Mouse (Mus musculus) neural tube, embryonic 13.5 days (tissue): ENCODE measurements around the gene Ccdc113. TPM values are rescaled to one million over a fixed set of nuclear protein-coding genes. Genes with fewer than 3 reads are reported as not detected.
A peak's percentile ranks its signal among the peaks of the same experiment; 100 is the strongest.
"Not testable (repeated sequence)": the region's sequence is repeated elsewhere in the genome, so short reads cannot be mapped to it uniquely, and the experiment has no call there.

Experiments used
- ATAC-seq: fragments of 200-750 bp; cut with Nextera tagmentation; 2 replicates; pipeline ENCODE4 v1.8.0; 2017; ENCODE audit warnings: low read depth, mild to moderate bottlenecking, moderate TSS enrichment, moderate library complexity
- H3K27ac ChIP-seq: fragments of 300-500 bp; sonication (generic); replicated peaks from 2 replicates; pipeline ENCODE4 v1.5.1; 2015; ENCODE audit warnings: moderate library complexity, mild to moderate bottlenecking, inconsistent platforms
- H3K27me3 ChIP-seq: fragments of 300-500 bp; sonication (generic); 2 replicates; pipeline ENCODE4 v1.6.1; 2015; ENCODE audit warnings: mild to moderate bottlenecking, inconsistent platforms
- H3K36me3 ChIP-seq: fragments of 300-500 bp; sonication (generic); 2 replicates; pipeline ENCODE4 v1.6.1; 2015; ENCODE audit warnings: mild to moderate bottlenecking, inconsistent platforms
- H3K4me1 ChIP-seq: fragments of 300-500 bp; sonication (generic); replicated peaks from 2 replicates; pipeline ENCODE4 v1.6.1; 2015; ENCODE audit warnings: inconsistent platforms
- H3K4me2 ChIP-seq: fragments of 300-500 bp; sonication (generic); 2 replicates; pipeline ENCODE4 v1.6.1; 2015; ENCODE audit warnings: inconsistent platforms, mild to moderate bottlenecking, moderate library complexity
- H3K4me3 ChIP-seq: fragments of 300-500 bp; sonication (generic); 2 replicates; pipeline ENCODE4 v1.5.1; 2015; ENCODE audit warnings: mild to moderate bottlenecking, inconsistent platforms
- H3K9ac ChIP-seq: fragments of 300-500 bp; sonication (generic); 2 replicates; pipeline ENCODE4 v1.6.1; 2015; ENCODE audit warnings: moderate library complexity, mild to moderate bottlenecking, inconsistent platforms
- H3K9me3 ChIP-seq: fragments of 300-500 bp; sonication (generic); 2 replicates; pipeline ENCODE4 v1.6.1; 2016; ENCODE audit warnings: inconsistent platforms
- WGBS: fragments of 180-500 bp; shearing (Covaris S2); methylation state at CpG from one replicate; pipeline ENCODE4 v1.1.7; 2015; 5-methylcytosine and 5-hydroxymethylcytosine counted together
- polyA plus RNA-seq: library from polyadenylated mRNA; unstranded; fragments of >200 nt; fragmentation: Nextera tagmentation; extraction: Ambion mirVana; gene quantifications from 2 replicates; pipeline ENCODE4 v1.2.1, GENCODE M21; 2015

The Ccdc113 gene
- polyA plus RNA-seq, 1 experiment from 2014 or later: 0.54 TPM

DNA sequence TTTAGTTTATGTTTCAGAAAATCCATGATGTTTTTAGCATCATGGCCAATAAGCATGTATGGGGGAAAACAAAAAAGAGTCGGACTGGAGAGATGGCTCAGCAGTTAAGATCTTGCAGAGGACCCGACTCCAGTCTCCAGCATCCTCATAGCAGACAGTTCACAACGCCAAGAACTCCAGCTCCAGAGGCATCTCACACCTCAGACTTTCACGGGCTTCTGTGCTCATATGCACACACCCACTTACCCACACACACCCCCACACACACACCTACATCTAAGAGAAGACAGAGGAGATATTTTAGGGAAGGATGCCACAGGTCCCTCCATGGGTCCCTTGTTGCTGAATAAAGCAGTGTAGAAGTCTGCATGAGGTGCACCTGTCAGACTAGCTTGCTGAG lies 56.7 kb downstream of the Ccdc113 start:
- H3K36me3 ChIP-seq: no peaks in the 10 kb centered on the region
- no peak for ATAC-seq
- H3K27me3 ChIP-seq: no peaks in the 10 kb centered on the region
- H3K4me2 ChIP-seq: no peak overlapping the region
- no peak overlapping the region for H3K9ac ChIP-seq
- H3K9me3 ChIP-seq: no peaks in the 10 kb centered on the region
- 0 out of 2 replicates have a peak, but pooled peaks cover 3% of the 10 kb centered on the region for H3K4me1 ChIP-seq
- no peak overlapping the region for H3K27ac ChIP-seq
- WGBS: 86% methylated on average over 4 of the region's 4 CpGs
- H3K4me3 ChIP-seq: no peak overlapping the region

- no peak for ATAC-seq
- Histone ChIP-seq H3K27me3 (no peaks in the 10 kb centered on the region), H3K4me2 (no peak overlapping the region), H3K4me3 (no peak overlapping the region), H3K27ac (no peak overlapping the region), H3K4me1 (0 out of 2 replicates have a peak, but pooled peaks cover 3% of the 10 kb centered on the region), H3K36me3 (no peaks in the 10 kb centered on the region), H3K9me3 (no peaks in the 10 kb centered on the region), H3K9ac (no peak overlapping the region)
- 85% methylated on average over 12 of the region's 12 CpGs for WGBS
Observed at GRCm38 (mm10) chr8:95592131-95592780, 58.4 kb downstream of the Ccdc113 start.

GRCm38 (mm10) chr8:95593439-95594393 lies 59.8 kb downstream of the Ccdc113 start:
- Histone ChIP-seq H3K27me3 (no peaks in the 10 kb centered on the region), H3K4me3 (no peak overlapping the region), H3K9ac (no peak overlapping the region), H3K27ac (no peak overlapping the region), H3K9me3 (no peaks in the 10 kb centered on the region), H3K4me2 (no peak overlapping the region), H3K4me1 (0 out of 2 replicates have a peak, but pooled peaks cover 3% of the 10 kb centered on the region), H3K36me3 (no peaks in the 10 kb centered on the region)
- no peak for ATAC-seq
- WGBS: 91% methylated on average over 7 of the region's 7 CpGs

- no peak for ATAC-seq
- Histone ChIP-seq H3K4me2 (no peak overlapping the region), H3K36me3 (no peaks in the 10 kb centered on the region), H3K4me1 (no peaks in the 10 kb centered on the region), H3K9me3 (no peaks in the 10 kb centered on the region), H3K4me3 (no peak overlapping the region), H3K9ac (no peak overlapping the region), H3K27ac (no peak overlapping the region), H3K27me3 (no peaks in the 10 kb centered on the region)
- WGBS: 79% methylated on average over 14 of the region's 14 CpGs
Observed at GRCm38 (mm10) chr8:95595131-95595530, 61.2 kb downstream of the Ccdc113 start.

GRCm38 (mm10) chr8:95596841-95597241 lies 63.0 kb downstream of the Ccdc113 start:
- H3K27me3 ChIP-seq: no peaks in the 10 kb centered on the region
- no peak overlapping the region for H3K4me3 ChIP-seq
- H3K36me3 ChIP-seq: no peaks in the 10 kb centered on the region
- H3K9ac ChIP-seq: no peak overlapping the region
- 65% methylated on average over 4 of the region's 4 CpGs for WGBS
- ATAC-seq: no peak
- H3K4me1 ChIP-seq: no peaks in the 10 kb centered on the region
- no peak overlapping the region for H3K27ac ChIP-seq
- no peak overlapping the region for H3K4me2 ChIP-seq
- no peaks in the 10 kb centered on the region for H3K9me3 ChIP-seq

GRCm38 (mm10) chr8:95599861-95600260 lies 66.0 kb downstream of the Ccdc113 start:
- H3K27ac ChIP-seq: no peak overlapping the region
- peak overlapping the region; percentile 24; the same call in 1 of the 2 replicates for H3K4me2 ChIP-seq
- H3K9me3 ChIP-seq: no peaks in the 10 kb centered on the region
- no peak; the same call in 1 of the 2 replicates for ATAC-seq
- no peaks in the 10 kb centered on the region for H3K4me1 ChIP-seq
- WGBS: 12% methylated on average over 11 of the region's 11 CpGs
- H3K9ac ChIP-seq: no peak overlapping the region
- H3K4me3 ChIP-seq: no peak overlapping the region
- H3K27me3 ChIP-seq: no peaks in the 10 kb centered on the region
- no peaks in the 10 kb centered on the region for H3K36me3 ChIP-seq

DNA sequence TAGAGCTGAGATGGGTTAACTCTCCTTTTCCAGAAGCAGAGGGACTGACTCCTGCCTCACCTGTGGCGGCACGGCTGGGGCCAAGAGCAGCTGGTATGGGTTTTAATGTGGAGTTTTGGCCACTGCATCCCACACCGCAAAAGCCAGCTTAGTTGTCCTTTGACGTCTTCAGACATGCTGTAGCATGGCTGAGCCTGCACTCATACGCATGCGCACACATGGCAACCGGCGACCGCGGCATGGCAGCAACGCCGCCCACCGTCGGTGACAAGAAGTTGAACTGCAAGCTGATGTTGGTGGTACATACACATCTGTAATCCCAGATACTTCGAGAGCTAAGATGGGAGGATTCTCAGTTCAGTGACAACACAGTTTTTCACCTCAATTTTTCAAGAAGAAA lies 67.4 kb downstream of the Ccdc113 start:
- Histone ChIP-seq H3K36me3 (no peaks in the 10 kb centered on the region), H3K27me3 (no peaks in the 10 kb centered on the region), H3K9ac (no peak overlapping the region), H3K4me3 (no peak overlapping the region), H3K9me3 (no peaks in the 10 kb centered on the region), H3K27ac (no peak overlapping the region), H3K4me1 (no peaks in the 10 kb centered on the region), H3K4me2 (no peak overlapping the region)
- 74% methylated on average over 15 of the region's 15 CpGs for WGBS
- no peak for ATAC-seq

- Histone ChIP-seq H3K27me3 (no peaks in the 10 kb centered on the region), H3K4me3 (no peak overlapping the region), H3K36me3 (no peaks in the 10 kb centered on the region), H3K27ac (no peak overlapping the region), H3K4me2 (no peak overlapping the region), H3K9ac (no peak overlapping the region), H3K4me1 (no peaks in the 10 kb centered on the region), H3K9me3 (no peaks in the 10 kb centered on the region)
- no peak for ATAC-seq
- 80% methylated on average over 2 of the region's 2 CpGs for WGBS
Observed at GRCm38 (mm10) chr8:95602168-95602567, 68.3 kb downstream of the Ccdc113 start.

- not testable (repeated sequence) for H3K27ac ChIP-seq, H3K4me2 ChIP-seq, H3K9ac ChIP-seq, ATAC-seq, H3K9me3 ChIP-seq, H3K4me3 ChIP-seq, H3K4me1 ChIP-seq, H3K27me3 ChIP-seq, H3K36me3 ChIP-seq
- 26% methylated on average over 4 of the region's 5 CpGs for WGBS
Observed at GRCm38 (mm10) chr8:95606509-95606908, 72.6 kb downstream of the Ccdc113 start.

DNA sequence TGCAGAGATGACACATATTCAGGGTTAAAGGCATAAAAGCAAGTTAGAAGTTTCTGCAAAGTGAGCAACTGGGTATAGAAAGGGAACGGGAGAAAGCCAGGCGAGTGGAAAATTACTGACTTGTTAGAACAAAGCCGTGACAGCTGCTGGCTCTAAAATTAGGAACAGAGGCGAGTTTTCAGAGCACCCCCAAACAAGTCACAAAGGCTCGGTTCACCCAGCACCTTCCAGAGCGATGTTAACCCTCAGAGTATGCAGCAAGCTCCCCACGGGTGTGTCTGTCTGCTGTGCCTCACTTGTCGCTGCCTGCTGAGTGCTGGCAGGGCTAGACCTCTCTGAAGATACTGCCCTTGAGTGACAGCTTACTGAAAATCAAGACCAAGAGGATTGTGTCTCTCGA lies 73.3 kb downstream of the Ccdc113 start:
- no peaks in the 10 kb centered on the region for H3K27me3 ChIP-seq
- H3K36me3 ChIP-seq: no peaks in the 10 kb centered on the region
- H3K27ac ChIP-seq: no peak overlapping the region
- 51% methylated on average over 9 of the region's 9 CpGs for WGBS
- no peak overlapping the region for H3K9ac ChIP-seq
- H3K9me3 ChIP-seq: no peaks in the 10 kb centered on the region
- no peak overlapping the region for H3K4me3 ChIP-seq
- ATAC-seq: no peak
- H3K4me1 ChIP-seq: no peaks in the 10 kb centered on the region; the same call in 1 of the 2 replicates
- no peak overlapping the region for H3K4me2 ChIP-seq
